Mouse (Mus musculus) monocyte, adult 5-6 weeks (primary cell): Measurements from ENCODE around the gene Ncstn. TPM values are rescaled to one million over a fixed set of nuclear protein-coding genes. Genes with fewer than 3 reads are reported as not detected.

ENCODE experiments used
- total RNA-seq: library from RNA; stranded (forward); fragments of 200-1000, 200-491, 200-594 nt; gene quantifications from 3 replicates; pipeline ENCODE4 v1.2.3, GENCODE M21; 2017

The Ncstn gene
- total RNA-seq, 1 experiment from 2014 or later: 47.2 TPM

Other genes with a start within 250 kb of the Ncstn start
- 152 to 228 TPM (median 167 TPM) in 3 replicates for gene Cd84, start 243.1 kb downstream of the Ncstn start, total RNA-seq
- gene Gm10521, start 187.1 kb downstream of the Ncstn start, total RNA-seq: 8.1 to 13.8 TPM (median 8.4 TPM) in 3 replicates
- 9.1 to 21.9 TPM (median 19.7 TPM) in 3 replicates for gene Slamf6, start 165.3 kb downstream of the Ncstn start, total RNA-seq
- gene Vangl2, start 54.4 kb downstream of the Ncstn start, total RNA-seq: 0.67 to 2.7 TPM (median 1.2 TPM) in 3 replicates
- not detected in 3 replicates for gene Nhlh1, start 25.2 kb downstream of the Ncstn start, total RNA-seq
- 154 to 190 TPM (median 159 TPM) in 3 replicates for gene Copa, start 266 bp downstream of the Ncstn start, total RNA-seq
- gene Pex19, start 44.0 kb upstream of the Ncstn start, total RNA-seq: 42.1 to 57.3 TPM (median 52.1 TPM) in 3 replicates
- 77.0 to 164 TPM (median 136 TPM) in 3 replicates for gene Dcaf8, start 65.3 kb upstream of the Ncstn start, total RNA-seq
- gene Pea15a, start 124.0 kb upstream of the Ncstn start, total RNA-seq: 23.3 to 71.6 TPM (median 23.9 TPM) in 3 replicates
- not detected in 3 replicates for gene Casq1, start 137.1 kb upstream of the Ncstn start, total RNA-seq
- gene Atp1a4, start 175.6 kb upstream of the Ncstn start, total RNA-seq: 0.43 TPM in 1 of 3 replicates, not detected in the others
- gene Igsf8, start 178.8 kb upstream of the Ncstn start, total RNA-seq: 13.0 to 18.8 TPM (median 16.7 TPM) in 3 replicates
- gene Atp1a2, start 215.3 kb upstream of the Ncstn start, total RNA-seq: not detected in 3 replicates
- 0.29 TPM in 1 of 3 replicates, not detected in the others for gene Kcnj9, start 246.5 kb upstream of the Ncstn start, total RNA-seq